Mouse (Mus musculus) limb, embryonic 11.5 days (tissue): ENCODE measurements around the gene Prr5. TPM values are rescaled to one million over a fixed set of nuclear protein-coding genes. Genes with fewer than 3 reads are reported as not detected.
A peak's percentile ranks its signal among the peaks of the same experiment; 100 is the strongest.

Experiments
- ATAC-seq: fragments of 200-750 bp; cut with Nextera tagmentation; 2 replicates; pipeline ENCODE4 v1.8.0; 2017; ENCODE audit warnings: low read depth; ENCODE audit not compliant: insufficient number of reproducible peaks, low FRiP score, low TSS enrichment
- DNase-seq: peaks from one replicate; pipeline ENCODE4 v3.0.0-alpha.2; 2015; ENCODE audit warnings: low spot score
- H3K27ac ChIP-seq: fragments of 300-500 bp; sonication (generic); replicated peaks from 2 replicates; pipeline ENCODE4 v1.5.1; 2014; ENCODE audit warnings: low read depth, mild to moderate bottlenecking, low read length
- H3K27me3 ChIP-seq: fragments of 300-500 bp; sonication (generic); 2 replicates; pipeline ENCODE4 v1.6.1; 2014; ENCODE audit warnings: mild to moderate bottlenecking, low read length, mixed read lengths; ENCODE audit not compliant: control insufficient read depth, insufficient read depth
- H3K36me3 ChIP-seq: fragments of 300-500 bp; sonication (generic); 2 replicates; pipeline ENCODE4 v1.6.1; 2014; ENCODE audit warnings: mild to moderate bottlenecking, low read length, moderate library complexity, mixed read lengths; ENCODE audit not compliant: control insufficient read depth, insufficient read depth
- H3K4me1 ChIP-seq: fragments of 300-500 bp; sonication (generic); 2 replicates; pipeline ENCODE4 v1.6.1; 2014; ENCODE audit warnings: low read length, mixed read lengths; ENCODE audit not compliant: control insufficient read depth, insufficient read depth
- H3K4me2 ChIP-seq: fragments of 300-500 bp; sonication (generic); 2 replicates; pipeline ENCODE4 v1.6.1; 2014; ENCODE audit warnings: low read depth, mild to moderate bottlenecking, moderate library complexity; ENCODE audit not compliant: severe bottlenecking
- H3K4me3 ChIP-seq: fragments of 300-500 bp; sonication (generic); 2 replicates; pipeline ENCODE4 v1.5.1; 2014; ENCODE audit warnings: low read depth, low read length
- H3K9ac ChIP-seq: fragments of 300-500 bp; sonication (generic); 2 replicates; pipeline ENCODE4 v1.6.1; 2014; ENCODE audit warnings: mild to moderate bottlenecking, low read length
- H3K9me3 ChIP-seq: fragments of 300-500 bp; sonication (generic); 2 replicates; pipeline ENCODE4 v1.6.1; 2016; ENCODE audit warnings: low read length; ENCODE audit not compliant: control insufficient read depth
- WGBS: fragments of 180-500 bp; shearing (Covaris S2); extraction: QIAGEN DNeasy Blood & Tissue Kit; methylation state at CpG from one replicate; pipeline ENCODE4 v1.1.7; 2014; 5-methylcytosine and 5-hydroxymethylcytosine counted together
- polyA plus RNA-seq: library from polyadenylated mRNA; unstranded; fragments of >200 nt; fragmentation: Nextera tagmentation; extraction: Ambion mirVana; gene quantifications from 2 replicates; pipeline ENCODE4 v1.2.1, GENCODE M21; 2014

Gene Prr5
- polyA plus RNA-seq, 1 experiment from 2014 or later: 13.2 TPM

DNA sequence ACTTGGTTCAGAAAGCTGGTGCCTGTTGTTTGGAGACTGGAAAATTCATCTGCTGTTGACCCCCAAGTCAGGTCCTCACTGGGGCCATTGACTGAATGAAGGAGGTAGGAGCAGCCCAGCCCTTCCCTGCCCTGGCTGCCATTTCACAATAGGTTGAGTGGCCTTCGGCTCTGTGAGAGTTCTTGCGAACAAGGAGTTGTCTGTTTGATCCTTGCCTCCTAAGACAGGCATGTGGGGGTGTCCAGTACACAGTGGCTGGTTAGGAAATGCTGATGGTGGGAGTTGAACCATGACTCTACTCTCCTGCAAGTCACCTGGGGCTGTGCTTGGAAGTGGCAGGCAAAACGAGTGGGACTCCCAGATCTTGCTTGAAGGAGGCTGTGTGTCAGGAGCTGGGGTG lies 10.4 kb downstream of the Prr5 start:
- Histone ChIP-seq H3K4me2 (no peak overlapping the region), H3K36me3 (no peaks in the 10 kb centered on the region), H3K4me1 (peaks cover 12% of the 10 kb centered on the region; the same call in 1 of the 2 replicates), H3K9me3 (0 out of 2 replicates have a peak, but pooled peaks cover 2% of the 10 kb centered on the region), H3K27me3 (no peaks in the 10 kb centered on the region), H3K27ac (no peak overlapping the region), H3K9ac (no peak overlapping the region), H3K4me3 (no peak overlapping the region)
- ATAC-seq (no peak), DNase-seq (no peak)
- WGBS: 83% methylated on average over 3 of the region's 3 CpGs

- no peak overlapping the region; the same call in 1 of the 2 replicates for H3K27ac ChIP-seq
- peaks cover 12% of the 10 kb centered on the region; the same call in 1 of the 2 replicates for H3K4me1 ChIP-seq
- H3K4me2 ChIP-seq: peak overlapping the region; percentile 95
- DNase-seq (peak; percentile 93), ATAC-seq (peak; percentile 68)
- whole genome bisulfite sequencing: under 1% methylated on average over 67 of the region's 77 CpGs
- H3K27me3 ChIP-seq: no peaks in the 10 kb centered on the region
- peak overlapping the region; percentile 65 for H3K4me3 ChIP-seq
- peak overlapping the region; percentile 56 for H3K9ac ChIP-seq
- no peaks in the 10 kb centered on the region for H3K36me3 ChIP-seq
- H3K9me3 ChIP-seq: 0 out of 2 replicates have a peak, but pooled peaks cover 2% of the 10 kb centered on the region
Observed at GRCm38 (mm10) chr15:84680545-84681454, 11.4 kb downstream of the Prr5 start.

- DNase-seq (peak; percentile 80), ATAC-seq (peak; percentile 59)
- H3K27ac ChIP-seq: no peak overlapping the region
- no peaks in the 10 kb centered on the region for H3K27me3 ChIP-seq
- H3K4me1 ChIP-seq: peaks cover 12% of the 10 kb centered on the region; the same call in 1 of the 2 replicates
- 2% methylated on average over 31 of the region's 31 CpGs for whole genome bisulfite sequencing
- 0 out of 2 replicates have a peak, but pooled peaks cover 2% of the 10 kb centered on the region for H3K9me3 ChIP-seq
- no peaks in the 10 kb centered on the region for H3K36me3 ChIP-seq
- H3K9ac ChIP-seq: peak overlapping the region; percentile 56; the same call in 1 of the 2 replicates
- peak overlapping the region; percentile 65 for H3K4me3 ChIP-seq
- H3K4me2 ChIP-seq: peak overlapping the region; percentile 95
Observed at GRCm38 (mm10) chr15:84681455-84682193, 12.2 kb downstream of the Prr5 start.

DNA sequence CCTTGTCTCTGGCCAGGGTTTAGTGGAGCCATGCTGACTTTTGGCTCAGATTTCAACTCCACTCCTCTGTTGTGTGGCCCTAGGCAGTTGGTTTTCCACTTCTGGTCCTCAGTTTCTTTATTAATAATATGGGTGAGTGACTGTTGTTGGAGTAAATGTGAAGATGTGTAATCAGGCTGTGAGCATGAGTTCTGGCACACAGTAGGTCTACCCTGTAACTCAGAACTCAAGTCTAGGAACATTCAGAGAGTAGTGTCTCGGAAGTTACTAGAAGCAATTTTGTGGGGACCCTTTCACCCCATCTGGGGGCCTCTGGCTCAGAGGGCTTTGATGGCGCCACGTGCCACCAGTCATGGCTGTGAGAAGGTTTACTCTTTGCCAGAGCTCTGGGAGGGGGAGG lies 12.8 kb downstream of the Prr5 start:
- no peaks in the 10 kb centered on the region for H3K36me3 ChIP-seq
- H3K9me3 ChIP-seq: 0 out of 2 replicates have a peak, but pooled peaks cover 2% of the 10 kb centered on the region
- no peak overlapping the region; the same call in 1 of the 2 replicates for H3K9ac ChIP-seq
- ATAC-seq (no peak), DNase-seq (no peak)
- H3K4me3 ChIP-seq: no peak overlapping the region
- H3K27me3 ChIP-seq: no peaks in the 10 kb centered on the region
- peaks cover 12% of the 10 kb centered on the region; the same call in 1 of the 2 replicates for H3K4me1 ChIP-seq
- no peak overlapping the region for H3K27ac ChIP-seq
- peak overlapping the region; percentile 95 for H3K4me2 ChIP-seq
- WGBS: 69% methylated on average over 3 of the region's 3 CpGs

- Histone ChIP-seq H3K4me3 (no peak overlapping the region), H3K27me3 (no peaks in the 10 kb centered on the region), H3K9me3 (0 out of 2 replicates have a peak, but pooled peaks cover 2% of the 10 kb centered on the region), H3K27ac (no peak overlapping the region), H3K4me1 (peaks cover 16% of the 10 kb centered on the region), H3K9ac (no peak overlapping the region; the same call in 1 of the 2 replicates), H3K4me2 (no peak overlapping the region), H3K36me3 (no peaks in the 10 kb centered on the region)
- ATAC-seq: no peak
- no peak for DNase-seq
- WGBS: 69% methylated on average over 5 of the region's 5 CpGs
Observed at GRCm38 (mm10) chr15:84682821-84683220, 13.4 kb downstream of the Prr5 start.

GRCm38 (mm10) chr15:84684520-84684919 lies 15.1 kb downstream of the Prr5 start:
- Histone ChIP-seq H3K4me1 (peaks cover 16% of the 10 kb centered on the region), H3K4me3 (no peak overlapping the region)
- no peak for ATAC-seq

DNA sequence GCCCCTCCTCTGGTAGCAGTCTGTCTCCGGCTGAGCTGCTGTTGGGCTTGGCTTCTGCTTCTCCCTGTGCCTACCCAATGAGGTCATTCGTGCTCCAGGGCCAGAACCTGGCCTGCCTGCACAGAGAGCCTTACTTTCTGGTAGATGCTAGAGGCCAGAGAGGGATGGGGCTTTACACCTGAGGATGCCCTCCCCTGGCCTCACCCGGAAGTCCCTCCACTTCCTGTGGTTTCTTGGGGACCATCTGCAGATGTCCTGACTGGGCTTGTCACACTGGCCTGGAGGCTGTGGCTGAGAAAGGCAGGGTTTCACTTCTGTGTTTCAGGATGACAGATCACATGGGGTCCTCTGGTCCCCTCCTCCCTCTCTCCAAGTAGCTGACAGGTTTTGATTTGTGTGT lies 16.0 kb downstream of the Prr5 start:
- H3K36me3 ChIP-seq: no peaks in the 10 kb centered on the region
- H3K4me2 ChIP-seq: no peak overlapping the region
- 59% methylated on average over 3 of the region's 3 CpGs for WGBS
- ATAC-seq (no peak), DNase-seq (no peak)
- peaks cover 16% of the 10 kb centered on the region for H3K4me1 ChIP-seq
- H3K4me3 ChIP-seq: no peak overlapping the region
- H3K9me3 ChIP-seq: 0 out of 2 replicates have a peak, but pooled peaks cover 2% of the 10 kb centered on the region
- H3K9ac ChIP-seq: no peak overlapping the region
- H3K27me3 ChIP-seq: no peaks in the 10 kb centered on the region
- no peak overlapping the region for H3K27ac ChIP-seq

More at GRCm38 (mm10) chr15:84684520-84684919, 15.1 kb downstream of the Prr5 start:
- Histone ChIP-seq H3K4me2 (no peak overlapping the region), H3K9me3 (0 out of 2 replicates have a peak, but pooled peaks cover 2% of the 10 kb centered on the region), H3K27me3 (no peaks in the 10 kb centered on the region), H3K36me3 (no peaks in the 10 kb centered on the region), H3K27ac (no peak overlapping the region), H3K9ac (no peak overlapping the region)
- 70% methylated on average over 5 of the region's 5 CpGs for WGBS
- no peak for DNase-seq

DNA sequence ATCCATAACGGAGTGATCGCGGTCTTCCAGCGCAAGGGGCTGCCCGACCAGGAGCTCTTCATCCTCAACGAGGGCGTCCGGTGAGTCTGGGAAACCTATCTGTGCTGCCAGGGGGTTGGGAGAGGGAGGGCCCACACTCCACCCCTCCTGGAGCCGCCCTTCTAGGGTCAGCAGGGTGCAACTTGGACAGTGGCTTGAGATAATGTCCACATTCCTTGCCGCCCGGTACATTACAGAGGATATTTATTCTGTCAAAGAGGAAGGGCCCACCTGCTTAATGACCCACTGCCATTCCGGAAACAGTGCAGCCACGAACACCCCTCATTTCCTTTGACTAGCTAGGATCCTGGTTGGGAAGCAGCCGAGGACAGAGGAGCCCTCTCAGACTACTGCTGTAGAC lies 18.5 kb downstream of the Prr5 start:
- Histone ChIP-seq H3K9ac (no peak overlapping the region), H3K27ac (no peak overlapping the region), H3K36me3 (no peaks in the 10 kb centered on the region), H3K4me3 (no peak overlapping the region), H3K4me2 (no peak overlapping the region), H3K27me3 (no peaks in the 10 kb centered on the region), H3K9me3 (no peaks in the 10 kb centered on the region), H3K4me1 (peaks cover 4% of the 10 kb centered on the region)
- ATAC-seq (no peak), DNase-seq (no peak)
- 81% methylated on average over 14 of the region's 14 CpGs for WGBS
